Mouse (Mus musculus) adipocyte (in vitro differentiated cells): ENCODE data around the gene Lmbrd2.
A peak's percentile ranks its signal among the peaks of the same experiment; 100 is the strongest.
"Not testable (repeated sequence)": the region's sequence is repeated elsewhere in the genome, so short reads cannot be mapped to it uniquely, and the experiment has no call there.

Source experiments
- DNase-seq: peaks from one replicate; pipeline ENCODE4 v3.0.0-alpha.2; 2016; ENCODE audit warnings: low spot score

The Lmbrd2 gene

GRCm38 (mm10) chr15:9134891-9135507 lies 5.4 kb upstream of the Lmbrd2 start:
- DNase-seq, result peak; percentile 40

GRCm38 (mm10) chr15:9139447-9139846 lies 903 bp upstream of the Lmbrd2 start:
- no peak for DNase-seq

- DNase-seq, result peak; percentile 24
Observed at GRCm38 (mm10) chr15:9140684-9141171, 378 bp downstream of the Lmbrd2 start.

- no peak for DNase-seq
Observed at GRCm38 (mm10) chr15:9155325-9155724, 15.0 kb downstream of the Lmbrd2 start, which contains the start of gene Skp2. Gene Skp2 (minus strand): TSS chr15:9155425.

GRCm38 (mm10) chr15:9162557-9163070 lies 22.3 kb downstream of the Lmbrd2 start:
- DNase-seq, result no peak

- DNase-seq, result no peak
Observed at GRCm38 (mm10) chr15:9164125-9164524, 23.8 kb downstream of the Lmbrd2 start.

GRCm38 (mm10) chr15:9177038-9177437 lies 36.7 kb downstream of the Lmbrd2 start:
- DNase-seq, result no peak

- no peak for DNase-seq
Observed at GRCm38 (mm10) chr15:9183995-9184394, 43.6 kb downstream of the Lmbrd2 start.

- DNase-seq, result no peak
Observed at GRCm38 (mm10) chr15:9189796-9190195, 49.4 kb downstream of the Lmbrd2 start.

GRCm38 (mm10) chr15:9192685-9193084 lies 52.3 kb downstream of the Lmbrd2 start:
- DNase-seq, result peak; percentile 24

GRCm38 (mm10) chr15:9198421-9198820 lies 58.1 kb downstream of the Lmbrd2 start:
- no peak for DNase-seq

GRCm38 (mm10) chr15:9211891-9212290 lies 71.5 kb downstream of the Lmbrd2 start:
- DNase-seq, result no peak

- not testable (repeated sequence) for DNase-seq
Observed at GRCm38 (mm10) chr15:9213026-9213425, 72.7 kb downstream of the Lmbrd2 start.

- not testable (repeated sequence) for DNase-seq
Observed at GRCm38 (mm10) chr15:9213431-9213830, 73.1 kb downstream of the Lmbrd2 start.

- no peak for DNase-seq
Observed at GRCm38 (mm10) chr15:9216446-9216845, 76.1 kb downstream of the Lmbrd2 start.

- not testable (repeated sequence) for DNase-seq
Observed at GRCm38 (mm10) chr15:9230917-9231316, 90.6 kb downstream of the Lmbrd2 start.

GRCm38 (mm10) chr15:9246345-9246744 lies 106.0 kb downstream of the Lmbrd2 start:
- DNase-seq, result no peak
